In the genomic region with DNA sequence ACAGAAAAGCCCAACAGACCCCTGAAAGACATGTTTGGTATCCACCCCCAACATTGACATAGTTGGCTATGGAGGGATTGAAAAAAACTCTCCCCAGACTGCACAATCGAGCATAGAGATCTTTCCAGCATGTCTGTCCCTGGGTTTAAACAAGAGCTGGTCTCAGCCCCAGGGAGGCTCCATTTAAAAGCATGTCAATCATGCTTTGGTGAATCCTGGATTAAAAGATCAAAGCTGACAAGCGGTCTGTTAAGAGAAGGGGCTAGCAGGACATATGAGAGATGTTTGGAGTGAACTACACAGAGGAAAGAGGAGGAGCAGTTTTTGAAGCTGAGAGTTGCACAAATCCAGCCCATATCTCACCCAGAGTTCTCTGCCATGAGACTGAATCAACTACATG, we compare ENCODE assay signal across 20 mouse cellular contexts. TPM values are rescaled to one million over a fixed set of nuclear protein-coding genes. Genes with fewer than 3 reads are reported as not detected.
DNase-seq lines count a peak whose midpoint lies in the region; ATAC-seq and TF ChIP-seq lines count a peak whose summit lies in the region.
"Had no signal": no experiment of that assay in that cellular context is flagged by ENCODE, and none has a peak within 500 bp of the region (broad histone marks: within the 10 kb centered on the region; RNA-seq: fewer than 3 reads in every experiment).

No protein-coding gene starts in this region.

- H3K9ac ChIP-seq in forebrain, postnatal 0 days: no peak overlapping the region
- no peak overlapping the region for H3K9ac ChIP-seq in midbrain, embryonic 11.5 days (ENCODE audit: low read length)
- no peak overlapping the region for H3K9ac ChIP-seq in midbrain, postnatal 0 days (replicated peaks; ENCODE audit: low read length, poor library complexity, severe bottlenecking)
- H3K9ac ChIP-seq in midbrain, embryonic 15.5 days: no peak overlapping the region
- no peak overlapping the region for H3K9ac ChIP-seq in heart, embryonic 11.5 days (ENCODE audit: low read depth, low read length)
- H3K9ac ChIP-seq: embryonic facial prominence, embryonic 13.5 days; heart, embryonic 15.5 days had no signal

- peak overlapping the region; percentile 54 for H3K27ac ChIP-seq in forebrain, postnatal 0 days (ENCODE audit: low read depth, low read length)
- no peak overlapping the region for H3K27ac ChIP-seq in forebrain, embryonic 10.5 days
- peak overlapping the region; percentile 30; the same call in 1 of the 2 replicates for H3K27ac ChIP-seq in midbrain, embryonic 11.5 days (ENCODE audit: low read depth, low read length)
- no peak overlapping the region for H3K27ac ChIP-seq in midbrain, postnatal 0 days (ENCODE audit: low read depth, low read length)
- H3K27ac ChIP-seq in midbrain, embryonic 15.5 days: peak overlapping the region; percentile 31
- H3K27ac ChIP-seq in heart, embryonic 11.5 days (ENCODE audit: low read depth, low read length): no peak overlapping the region
- H3K27ac ChIP-seq: embryonic facial prominence, embryonic 13.5 days; heart, embryonic 10.5 days; heart, embryonic 15.5 days; hindbrain, postnatal 0 days had no signal

- H3K9me3 ChIP-seq in forebrain, postnatal 0 days (ENCODE audit: low read length): no peaks in the 10 kb centered on the region
- peaks cover 8% of the 10 kb centered on the region; the same call in 1 of the 2 replicates for H3K9me3 ChIP-seq in forebrain, embryonic 10.5 days
- H3K9me3 ChIP-seq in midbrain, embryonic 11.5 days (ENCODE audit: control insufficient read depth, low read length): peaks cover 7% of the 10 kb centered on the region; the same call in 1 of the 2 replicates
- H3K9me3 ChIP-seq in midbrain, postnatal 0 days (ENCODE audit: low read length): no peaks in the 10 kb centered on the region
- no peaks in the 10 kb centered on the region for H3K9me3 ChIP-seq in midbrain, embryonic 15.5 days
- 0 out of 2 replicates have a peak, but pooled peaks cover 3% of the 10 kb centered on the region for H3K9me3 ChIP-seq in heart, embryonic 11.5 days (replicated peaks; ENCODE audit: control insufficient read depth, low read length)
- H3K9me3 ChIP-seq: heart, embryonic 10.5 days; heart, embryonic 15.5 days had no signal

- H3K27me3 ChIP-seq in forebrain, postnatal 0 days (ENCODE audit: insufficient read depth, low read length): no peaks in the 10 kb centered on the region
- H3K27me3 ChIP-seq in forebrain, embryonic 10.5 days (ENCODE audit: poor library complexity, severe bottlenecking): no peaks in the 10 kb centered on the region
- H3K27me3 ChIP-seq in midbrain, embryonic 11.5 days (ENCODE audit: control insufficient read depth, insufficient read depth, low read length): no peaks in the 10 kb centered on the region
- no peaks in the 10 kb centered on the region for H3K27me3 ChIP-seq in midbrain, postnatal 0 days (ENCODE audit: insufficient read depth, low read length)
- H3K27me3 ChIP-seq in midbrain, embryonic 15.5 days (replicated peaks): no peaks in the 10 kb centered on the region
- H3K27me3 ChIP-seq in heart, embryonic 11.5 days (ENCODE audit: control insufficient read depth, insufficient read depth, low read length): no peaks in the 10 kb centered on the region
- H3K27me3 ChIP-seq: embryonic facial prominence, embryonic 13.5 days; heart, embryonic 15.5 days had no signal

- peaks cover 10% of the 10 kb centered on the region for H3K4me1 ChIP-seq in forebrain, postnatal 0 days (ENCODE audit: insufficient read depth)
- H3K4me1 ChIP-seq in forebrain, embryonic 10.5 days: peaks cover 23% of the 10 kb centered on the region
- peaks cover 21% of the 10 kb centered on the region for H3K4me1 ChIP-seq in midbrain, embryonic 11.5 days (ENCODE audit: control insufficient read depth, insufficient read depth, low read length)
- peaks cover 6% of the 10 kb centered on the region; the same call in 1 of the 2 replicates for H3K4me1 ChIP-seq in midbrain, postnatal 0 days (ENCODE audit: insufficient read depth, low read length)
- H3K4me1 ChIP-seq in midbrain, embryonic 15.5 days: peaks cover 27% of the 10 kb centered on the region
- H3K4me1 ChIP-seq in heart, embryonic 11.5 days (ENCODE audit: control insufficient read depth, insufficient read depth, low read length): no peaks in the 10 kb centered on the region
- H3K4me1 ChIP-seq: embryonic facial prominence, embryonic 13.5 days; heart, embryonic 10.5 days; heart, embryonic 15.5 days had no signal

- 7% methylated on average over 2 of the region's 2 CpGs for WGBS in forebrain, postnatal 0 days
- 29% methylated on average over 2 of the region's 2 CpGs for WGBS in forebrain, embryonic 10.5 days
- 7% methylated on average over 2 of the region's 2 CpGs for WGBS in midbrain, embryonic 11.5 days
- WGBS in midbrain, postnatal 0 days: 8% methylated on average over 2 of the region's 2 CpGs
- 7% methylated on average over 2 of the region's 2 CpGs for WGBS in midbrain, embryonic 15.5 days
- 50% methylated on average over 2 of the region's 2 CpGs for WGBS in heart, embryonic 11.5 days (ENCODE audit: insufficient replicate concordance)

- H3K36me3 ChIP-seq in forebrain, postnatal 0 days (ENCODE audit: insufficient read depth): 0 out of 2 replicates have a peak, but pooled peaks cover 2% of the 10 kb centered on the region
- H3K36me3 ChIP-seq in forebrain, embryonic 10.5 days (replicated peaks): peaks cover 8% of the 10 kb centered on the region
- H3K36me3 ChIP-seq in midbrain, embryonic 11.5 days (ENCODE audit: control insufficient read depth, insufficient read depth, low read length): peaks cover 8% of the 10 kb centered on the region; the same call in 1 of the 2 replicates
- H3K36me3 ChIP-seq in midbrain, postnatal 0 days (ENCODE audit: insufficient read depth, low read length): peaks cover 2% of the 10 kb centered on the region; the same call in 1 of the 2 replicates
- no peaks in the 10 kb centered on the region for H3K36me3 ChIP-seq in midbrain, embryonic 15.5 days (replicated peaks)
- no peaks in the 10 kb centered on the region for H3K36me3 ChIP-seq in heart, embryonic 11.5 days (ENCODE audit: control insufficient read depth, insufficient read depth, low read length)
- H3K36me3 ChIP-seq: embryonic facial prominence, embryonic 13.5 days; heart, embryonic 10.5 days; heart, embryonic 15.5 days had no signal

- 0 out of 2 replicates have a peak, but pooled peaks have one; percentile 7 for ATAC-seq in forebrain, postnatal 0 days
- ATAC-seq in midbrain, embryonic 11.5 days (ENCODE audit: low FRiP score): 0 out of 2 replicates have a peak, but pooled peaks have one; percentile 27
- no peak for ATAC-seq in midbrain, postnatal 0 days (ENCODE audit: low FRiP score)
- no peak for ATAC-seq in midbrain, embryonic 15.5 days (replicated peaks)
- ATAC-seq in heart, embryonic 11.5 days (replicated peaks; ENCODE audit: insufficient number of reproducible peaks, low FRiP score, low TSS enrichment): no peak
- ATAC-seq: hindbrain, postnatal 0 days had no signal

- TF ChIP-seq CTCF in forebrain, postnatal 0 days (IDR thresholded peaks at IDR 0.05; ENCODE audit: low read depth): no peak
- no peak for TF ChIP-seq CTCF in midbrain, postnatal 0 days (IDR thresholded peaks at IDR 0.05)

- no peak overlapping the region for H3K4me2 ChIP-seq in forebrain, postnatal 0 days (ENCODE audit: low read depth)
- H3K4me2 ChIP-seq in midbrain, embryonic 11.5 days: no peak overlapping the region; the same call in 1 of the 2 replicates
- H3K4me2 ChIP-seq in midbrain, postnatal 0 days (ENCODE audit: low read depth, low read length, poor library complexity, severe bottlenecking): no peak overlapping the region
- H3K4me2 ChIP-seq in midbrain, embryonic 15.5 days: no peak overlapping the region
- H3K4me2 ChIP-seq in heart, embryonic 11.5 days: no peak overlapping the region
- H3K4me2 ChIP-seq: embryonic facial prominence, embryonic 13.5 days; heart, embryonic 15.5 days had no signal

- no peak overlapping the region for H3K4me3 ChIP-seq in forebrain, postnatal 0 days (ENCODE audit: low read depth, low read length)
- no peak overlapping the region for H3K4me3 ChIP-seq in forebrain, embryonic 10.5 days
- H3K4me3 ChIP-seq in midbrain, embryonic 11.5 days (ENCODE audit: low read depth, low read length): no peak overlapping the region
- H3K4me3 ChIP-seq in midbrain, postnatal 0 days (ENCODE audit: low read depth, low read length): no peak overlapping the region
- no peak overlapping the region for H3K4me3 ChIP-seq in midbrain, embryonic 15.5 days
- H3K4me3 ChIP-seq in heart, embryonic 11.5 days (ENCODE audit: low read depth, low read length): no peak overlapping the region
- H3K4me3 ChIP-seq: embryonic facial prominence, embryonic 13.5 days; heart, embryonic 10.5 days; heart, embryonic 15.5 days had no signal

- DNase-seq in forebrain, postnatal 0 days: no peak
- DNase-seq in forebrain, embryonic 10.5 days (ENCODE audit: extremely low spot score, low spot score): no peak
- peak; percentile 89 for DNase-seq in midbrain, embryonic 11.5 days (ENCODE audit: low spot score, missing footprints)
- no peak for DNase-seq in midbrain, postnatal 0 days (ENCODE audit: low spot score)
- DNase-seq in layer of hippocampus, postnatal 10 days (ENCODE audit: low spot score in 2 of 2): no peak
- DNase-seq: adrenal gland, adult 2 months; adrenal gland, postnatal 25 days; cerebellum, adult 18-20 months; cerebellum, adult 9-11 months; cerebellum, postnatal 36 days; gastrocnemius, postnatal 10 days; heart, adult 18-20 months; heart, postnatal 14 days had no signal

RNA-seq across cellular contexts. Expression of gene Srrm4, which starts 38.5 kb away (rescaled TPM):
- total RNA-seq in forebrain, postnatal 0 days (2014; rRNA removed): 7.2 and 12.7 TPM in 2 replicates
- polyA plus RNA-seq in forebrain, postnatal 0 days (2015; fragmentation: Nextera tagmentation; extraction: Ambion mirVana): 10.8 and 16.4 TPM in 2 replicates
- polyA plus RNA-seq in forebrain, embryonic 10.5 days (2016; fragmentation: Nextera tagmentation; extraction: Ambion mirVana): 4.9 and 6.4 TPM in 2 replicates
- polyA plus RNA-seq in midbrain, embryonic 11.5 days (2014; fragmentation: Nextera tagmentation; extraction: Ambion mirVana): 17.3 and 17.4 TPM in 2 replicates
- 8.0 and 10.7 TPM in 2 replicates for total RNA-seq in midbrain, postnatal 0 days (2014; rRNA removed)
- polyA plus RNA-seq in midbrain, postnatal 0 days (2015; fragmentation: Nextera tagmentation; extraction: Ambion mirVana): 11.2 and 15.4 TPM in 2 replicates
- 19.3 and 20.0 TPM in 2 replicates for polyA plus RNA-seq in midbrain, embryonic 15.5 days (2015; fragmentation: Nextera tagmentation; extraction: Ambion mirVana)
- 10 to 100 TPM; 38.3 to 38.8 TPM for total RNA-seq in layer of hippocampus, postnatal 10 days (2021)
- 0.86 and 1.5 TPM in 2 replicates for polyA plus RNA-seq in heart, embryonic 11.5 days (2014; fragmentation: Nextera tagmentation; extraction: Ambion mirVana)
- total RNA-seq: hematopoietic stem cell, adult 5-6 weeks had no signal

Comparison
In these comparisons a context has a peak if more than half of its experiments do, and no peak if none do; other contexts are left out.
1. ATAC-seq: peak in forebrain, postnatal 0 days (single experiment) and midbrain, embryonic 11.5 days (single experiment); none in midbrain, postnatal 0 days (single experiment), midbrain, embryonic 15.5 days (single experiment) and heart, embryonic 11.5 days (single experiment).
2. H3K27ac ChIP-seq: peak in forebrain, postnatal 0 days (single experiment), midbrain, embryonic 11.5 days (single experiment) and midbrain, embryonic 15.5 days (single experiment); none in forebrain, embryonic 10.5 days (single experiment), midbrain, postnatal 0 days (single experiment) and heart, embryonic 11.5 days (single experiment).